Mouse (Mus musculus): Measurements from ENCODE around the gene Tifab. TPM values are rescaled to one million over a fixed set of nuclear protein-coding genes. Genes with fewer than 3 reads are reported as not detected.
A peak's percentile ranks its signal among the peaks of the same experiment; 100 is the strongest.
"Not testable (repeated sequence)": the region's sequence is repeated elsewhere in the genome, so short reads cannot be mapped to it uniquely, and the experiment has no call there.

Tifab gene
- polyA plus RNA-seq (2012; rRNA removed) = 1.9 and 3.4 TPM in 2 replicates

DNA sequence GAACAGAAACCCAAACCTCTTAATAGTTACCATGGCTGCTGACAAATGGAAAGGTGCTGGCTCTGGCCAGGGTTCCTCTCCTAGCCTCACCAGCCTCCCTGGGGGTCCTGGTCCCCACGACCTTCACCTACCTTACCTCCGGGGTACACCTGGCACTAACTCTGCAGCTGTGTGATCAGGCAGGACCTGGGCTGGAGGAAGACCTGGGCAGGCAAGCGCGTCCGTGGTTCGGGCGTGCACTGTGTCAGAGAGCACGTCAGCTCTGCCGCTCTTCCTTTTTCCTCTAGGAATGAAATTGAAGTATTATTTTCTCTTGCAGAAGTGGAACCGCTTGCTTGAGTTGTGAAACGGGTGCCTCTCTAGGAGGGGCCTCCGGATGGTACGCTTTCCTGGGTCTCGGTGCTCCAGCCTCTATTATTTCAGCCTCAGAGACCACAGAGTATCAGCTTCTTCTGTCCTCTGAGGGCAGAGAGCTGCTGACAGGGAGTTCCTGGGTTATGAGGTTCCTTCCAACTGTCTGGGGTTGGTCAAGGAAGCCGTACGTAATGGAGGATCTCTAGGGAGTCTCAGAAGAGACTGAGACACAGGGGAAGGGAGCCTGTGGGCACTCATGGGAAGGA is at the start of gene Tifab:
Gene Tifab, minus strand, starts transcription at position 470 of the 620 bp plus-strand sequence.
- no peak for DNase-seq (ENCODE audit: low spot score)

DNA sequence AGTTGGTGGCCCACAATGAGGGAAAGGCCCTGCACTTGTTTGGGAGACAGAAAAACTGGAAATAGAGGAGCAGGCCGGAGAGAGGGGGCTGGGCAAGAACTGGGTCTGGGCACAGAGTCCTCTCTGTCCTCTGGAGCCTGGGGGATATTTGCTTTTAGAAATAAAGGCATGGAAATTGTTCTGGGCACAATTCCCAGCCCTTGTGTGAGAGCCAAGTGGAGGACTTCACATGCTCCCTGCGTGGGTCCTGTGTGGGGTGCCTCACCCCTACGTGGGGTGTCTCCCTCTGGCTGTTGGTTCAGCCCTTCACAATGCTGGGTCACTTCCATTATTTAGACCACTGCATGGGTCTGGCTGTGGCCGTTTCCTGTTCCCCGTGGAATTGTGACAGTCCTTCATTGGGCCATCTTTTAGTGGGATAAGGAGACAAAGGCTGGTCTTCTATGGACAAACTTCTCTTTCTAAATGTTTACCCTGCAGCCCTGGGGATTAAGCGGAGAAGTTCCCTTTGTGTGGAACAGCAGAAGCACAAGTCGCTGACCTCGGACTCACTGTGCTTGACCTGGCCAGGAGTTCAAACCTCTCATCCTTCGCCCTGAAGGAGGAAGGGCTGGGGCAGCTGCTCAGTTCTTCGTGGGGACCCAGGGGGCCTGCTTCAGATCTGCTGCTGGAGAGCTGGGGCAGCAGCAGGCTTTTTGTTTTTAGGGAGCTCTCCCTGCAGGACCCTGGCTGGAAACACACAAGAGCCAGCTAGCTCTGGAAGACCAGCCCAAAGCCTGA is 47.7 kb upstream of the Tifab start:
- DNase-seq (ENCODE audit: low spot score) = no peak

DNA sequence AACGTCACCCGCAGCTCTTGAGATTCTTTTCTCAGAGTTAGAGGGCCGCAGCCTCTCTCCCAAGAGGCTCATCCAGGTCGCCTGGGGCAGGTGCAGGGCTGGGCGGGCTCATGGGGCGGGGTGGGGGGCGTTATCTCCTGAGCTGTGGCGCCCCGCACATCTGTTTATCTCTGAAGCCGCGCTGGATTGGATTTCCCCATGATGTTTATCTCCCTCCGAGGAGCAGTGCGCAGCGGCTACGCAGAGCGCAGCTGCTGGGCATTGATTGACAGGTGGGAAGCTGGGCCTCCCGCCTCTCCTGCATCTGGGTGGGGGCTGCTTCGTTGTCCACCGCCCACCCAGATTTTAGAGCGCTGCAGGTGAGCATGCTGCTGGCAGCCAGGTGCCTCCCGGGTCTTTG is 44.9 kb upstream of the Tifab start:
- no peak for DNase-seq (ENCODE audit: low spot score)

DNA sequence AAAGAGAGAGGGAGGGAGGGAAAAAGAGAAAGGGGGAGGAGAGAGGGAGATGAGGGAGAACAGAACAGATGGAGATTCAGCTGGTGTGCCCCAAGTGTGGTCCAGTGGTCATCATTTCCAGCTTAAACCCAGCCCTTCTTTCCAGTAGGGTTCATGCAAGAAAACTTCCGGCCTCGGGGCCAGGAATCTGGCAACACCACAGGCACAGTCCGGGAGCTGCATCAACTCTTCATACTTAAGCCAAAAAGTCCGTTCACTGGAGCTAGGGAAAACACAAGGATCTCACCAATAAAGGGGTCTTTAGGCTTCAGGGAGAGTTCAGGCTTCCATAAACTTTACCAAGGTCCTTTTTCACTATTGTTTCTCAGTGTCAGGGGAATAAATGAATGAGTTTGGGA is 44.2 kb upstream of the Tifab start:
- DNase-seq (ENCODE audit: low spot score) = no peak

DNA sequence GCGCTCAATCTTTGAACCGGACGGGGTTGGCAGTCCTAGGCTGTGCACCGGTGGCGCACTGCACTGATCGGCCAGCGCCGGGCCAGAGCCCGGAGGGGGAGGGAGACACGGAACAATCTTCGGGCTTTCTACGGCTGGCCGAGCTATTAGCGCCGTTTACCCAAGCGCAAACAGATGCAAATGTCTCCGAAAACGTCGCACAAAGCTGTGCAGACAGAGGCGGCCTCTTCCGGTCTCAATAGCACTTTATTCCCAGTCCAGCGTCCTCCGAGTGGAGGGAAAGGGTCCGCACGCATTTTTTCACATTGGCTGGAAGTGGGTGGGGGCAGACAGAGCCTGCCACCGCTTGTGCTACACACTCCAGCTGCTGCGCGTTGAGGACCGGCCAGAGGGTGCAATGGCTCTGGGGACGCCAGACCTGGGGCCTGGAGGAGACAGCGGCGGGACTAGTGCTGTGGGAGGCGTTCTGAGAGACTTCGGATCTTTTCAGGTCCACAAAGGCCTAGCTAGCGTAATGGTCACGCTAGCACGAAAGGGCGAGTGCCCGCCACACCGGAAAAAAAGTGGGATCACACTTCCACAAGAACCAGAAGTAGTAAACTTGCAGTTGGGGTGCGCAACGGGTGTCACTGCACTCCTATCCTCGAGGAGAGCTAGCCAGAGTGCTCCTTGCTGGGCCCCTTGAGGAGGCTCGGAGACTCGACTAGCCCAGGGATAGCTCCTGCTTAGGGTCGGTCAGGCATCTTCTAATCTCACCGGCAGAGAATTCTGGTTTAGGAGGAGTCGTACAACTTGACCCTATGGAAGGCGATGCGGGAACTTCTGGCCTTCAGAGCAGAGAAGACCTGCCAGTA is 43.5 kb upstream of the Tifab start:
- no peak for DNase-seq (ENCODE audit: low spot score)

DNA sequence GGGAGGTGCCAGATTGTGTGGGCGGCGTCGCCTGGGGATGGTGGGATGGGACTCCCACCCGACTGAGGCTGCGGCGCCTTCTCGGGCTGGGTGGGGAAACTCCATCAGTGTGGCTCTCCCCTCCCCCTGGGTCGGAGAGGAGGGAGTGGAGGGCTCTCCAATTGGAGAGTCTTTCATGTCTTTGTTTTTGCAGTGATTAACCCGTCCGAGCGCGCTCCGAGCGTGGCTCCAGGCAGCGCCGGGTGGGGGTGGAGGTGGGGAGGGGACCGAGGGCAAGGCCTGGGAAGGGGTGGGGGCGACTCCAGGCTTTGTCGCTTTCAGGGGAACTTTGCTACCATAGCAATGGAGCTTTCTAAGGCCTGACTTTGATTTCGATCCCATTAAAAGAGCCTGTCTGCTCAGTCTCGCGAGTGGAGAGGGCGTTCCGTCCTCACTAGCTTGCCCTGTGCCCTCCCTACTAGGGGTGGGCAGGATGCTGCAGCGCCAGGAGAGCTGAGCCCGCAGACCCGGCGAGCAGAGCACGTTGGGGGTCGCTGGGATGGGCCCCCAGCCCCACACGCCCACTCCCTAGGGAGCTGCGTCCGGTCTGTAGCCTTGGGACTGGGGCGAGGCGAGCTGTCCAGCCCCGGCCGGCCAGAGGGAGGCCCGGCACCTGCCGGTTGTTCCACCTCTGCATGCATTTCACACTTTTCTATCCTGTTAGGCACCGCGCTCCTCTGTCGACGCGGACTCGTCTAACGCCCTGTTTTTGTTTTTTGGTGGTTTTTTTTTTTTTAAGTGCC is 42.6 kb upstream of the Tifab start:
- DNase-seq (ENCODE audit: low spot score) = no peak

DNA sequence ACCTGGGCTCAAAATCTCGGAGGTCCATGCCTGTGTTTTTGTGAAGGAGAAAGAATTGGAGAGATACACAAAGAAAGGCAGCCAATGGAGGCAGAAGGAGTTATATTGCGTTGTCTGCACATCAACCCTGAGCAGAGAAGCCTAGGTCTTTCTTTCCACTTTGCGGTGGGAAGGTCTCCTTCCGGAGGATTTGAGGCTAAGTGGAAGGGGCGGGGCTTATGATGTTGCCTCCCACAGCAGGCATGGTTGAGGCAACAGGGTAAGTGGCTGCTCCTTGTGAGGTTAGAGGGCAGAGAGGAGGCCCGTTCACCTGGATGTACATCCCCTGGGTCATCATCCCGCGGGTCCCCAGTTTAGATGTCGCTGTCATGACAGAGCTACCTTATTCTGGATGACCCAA is 40.6 kb upstream of the Tifab start:
- no peak for DNase-seq (ENCODE audit: low spot score)

DNA sequence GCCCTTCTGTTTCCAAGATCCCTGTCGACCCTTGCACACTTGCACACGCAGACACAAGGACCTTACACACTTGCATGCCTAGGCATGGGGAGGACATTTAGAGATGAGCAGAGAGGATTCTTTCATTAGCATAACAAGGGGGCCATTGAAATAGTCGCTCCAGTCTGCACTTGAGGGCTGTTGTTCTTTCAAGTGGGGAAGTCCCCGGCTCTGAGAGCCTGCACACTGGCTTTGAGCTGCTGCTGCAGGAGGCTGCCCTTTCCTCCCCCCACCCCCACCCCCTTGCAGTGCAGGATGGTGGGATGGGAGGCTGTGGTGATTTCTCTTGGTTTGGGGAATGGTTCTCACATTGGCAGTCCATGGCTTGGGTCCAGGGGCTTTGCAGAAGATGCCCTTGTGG is 37.4 kb upstream of the Tifab start:
- no peak for DNase-seq (ENCODE audit: low spot score)

DNA sequence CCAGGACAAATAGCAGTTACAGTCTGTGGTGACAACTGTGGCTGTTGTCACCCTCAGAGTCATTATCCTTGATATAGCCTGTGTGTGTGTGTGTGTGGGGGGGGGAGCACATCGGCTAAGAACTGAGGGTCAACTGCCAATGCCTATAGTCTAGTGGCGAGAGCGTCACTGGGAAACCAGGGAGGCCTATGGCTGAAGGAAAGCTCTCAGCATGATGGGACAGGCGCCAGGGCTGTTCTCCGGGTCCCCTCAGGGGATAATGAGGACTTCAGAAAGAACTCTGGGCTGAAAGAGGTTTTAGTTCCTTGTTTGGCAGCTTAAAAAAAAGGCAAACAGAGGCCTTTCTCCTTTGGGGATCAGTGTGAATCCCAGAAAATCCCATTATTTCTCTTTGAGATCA is 35.9 kb upstream of the Tifab start:
- DNase-seq (ENCODE audit: low spot score) = no peak

DNA sequence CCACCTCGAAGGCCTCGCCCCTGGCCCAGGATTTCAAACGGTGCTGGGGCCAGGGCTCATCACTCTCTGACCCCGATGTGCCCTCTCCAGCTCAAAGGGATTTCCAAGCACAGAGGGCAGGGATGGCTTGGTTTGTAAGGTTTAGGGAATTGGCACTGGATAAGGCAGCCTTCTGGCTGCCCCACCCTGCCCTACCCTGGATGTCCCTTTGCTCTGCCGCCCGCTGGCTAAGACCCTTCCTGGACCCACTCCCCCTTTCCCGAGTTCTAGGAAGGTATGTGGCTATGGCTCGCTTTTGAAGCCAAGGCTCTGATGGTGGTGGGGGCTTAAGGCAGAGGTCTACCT is 30.4 kb upstream of the Tifab start:
- DNase-seq (ENCODE audit: low spot score) = no peak

DNA sequence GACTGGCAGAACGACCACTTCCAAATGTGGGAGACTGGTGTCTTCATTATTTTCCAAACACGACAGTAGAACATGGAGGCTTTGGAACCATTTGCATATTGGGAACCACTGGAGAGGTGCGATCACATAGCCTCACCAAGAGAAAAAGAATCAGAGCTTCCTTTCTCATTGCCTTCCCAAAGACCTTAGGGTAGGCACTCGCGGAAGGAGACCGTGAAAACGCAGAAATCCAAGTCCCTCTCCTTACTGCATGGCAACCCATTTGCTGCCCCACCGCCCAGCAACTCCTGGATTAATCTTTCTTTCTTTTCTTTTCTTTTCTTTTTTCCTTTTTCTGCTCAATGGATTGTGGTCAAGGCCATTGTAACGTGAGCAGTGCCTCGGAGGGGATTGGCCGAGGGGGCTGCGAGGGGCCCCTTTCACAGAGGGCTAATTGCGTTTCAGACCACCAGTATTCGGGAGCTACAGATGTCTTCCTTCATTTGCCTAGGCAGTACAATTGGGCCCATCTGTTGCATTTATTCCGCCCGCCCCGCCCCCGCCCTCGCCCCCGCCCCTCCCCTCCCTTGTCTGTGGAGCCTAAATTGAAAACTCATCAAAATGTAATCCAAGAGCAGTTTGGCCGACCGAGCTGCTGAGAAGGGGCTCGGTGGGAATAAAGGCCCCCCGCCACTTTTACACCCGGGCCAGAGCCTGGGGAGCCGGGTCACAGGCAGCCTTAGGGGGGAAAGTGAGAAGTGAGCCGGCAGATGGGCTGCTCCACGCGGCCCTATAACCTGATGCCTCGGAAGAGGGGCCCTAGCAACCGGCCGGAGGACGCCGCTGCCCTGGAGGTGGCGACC is 29.8 kb upstream of the Tifab start:
- DNase-seq (ENCODE audit: low spot score) = no peak

DNA sequence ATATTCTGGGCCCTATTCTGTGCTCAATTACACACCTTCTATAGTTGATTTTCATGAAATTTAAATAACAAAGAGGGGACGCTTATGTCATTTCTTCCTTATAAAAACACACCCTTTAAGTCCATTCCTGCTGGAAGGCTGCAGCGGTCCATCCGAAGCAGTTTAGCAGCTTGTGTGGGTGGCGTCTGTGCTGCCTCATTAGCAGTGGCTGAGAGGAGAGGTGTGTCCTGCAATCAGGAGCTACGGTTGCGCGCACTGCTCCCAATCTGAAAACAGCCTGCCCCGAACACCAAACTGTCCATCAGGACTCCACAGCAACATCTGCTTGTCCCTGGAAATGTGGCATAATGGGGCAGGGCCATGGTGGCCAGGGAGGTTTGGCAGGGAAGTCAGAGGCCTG is 20.8 kb upstream of the Tifab start:
- no peak for DNase-seq (ENCODE audit: low spot score)

DNA sequence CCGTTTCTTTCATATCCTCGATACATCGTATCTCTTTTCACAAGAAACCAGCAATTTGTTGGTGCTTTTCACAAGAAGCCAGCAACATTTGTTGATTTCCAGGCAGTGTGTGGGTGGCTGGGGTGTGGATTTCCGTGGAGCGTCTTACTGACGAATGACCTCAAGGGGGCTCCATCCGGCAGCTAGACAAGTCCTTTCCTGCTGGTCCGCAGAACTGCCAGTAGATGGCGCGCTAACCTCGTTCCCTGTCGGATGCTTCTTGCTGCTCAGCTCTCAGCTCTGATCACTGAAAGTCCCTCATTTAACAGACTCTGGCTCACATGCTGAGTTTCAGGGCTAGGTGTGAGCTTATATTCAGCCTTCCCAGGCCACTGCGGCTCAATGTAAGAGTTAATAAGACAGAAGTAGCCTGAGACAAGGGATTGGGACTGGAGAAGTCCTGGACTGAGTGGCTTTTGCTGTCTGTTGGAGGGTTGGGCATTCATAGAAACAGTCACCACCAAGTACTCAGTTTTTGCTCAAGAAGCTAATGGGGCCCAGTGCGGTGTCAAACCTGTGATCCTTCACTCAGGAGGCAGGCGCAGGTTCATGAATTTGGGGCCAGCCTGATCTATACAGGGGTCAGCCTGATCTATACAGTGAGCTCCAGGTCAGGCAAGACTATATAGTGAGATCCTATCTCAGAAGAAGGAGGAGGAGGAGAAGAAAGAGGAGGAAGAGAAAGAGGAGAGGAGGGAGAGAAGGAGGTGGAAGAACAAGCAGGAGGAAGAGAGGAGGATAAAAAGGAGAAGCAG is 19.0 kb upstream of the Tifab start:
- DNase-seq (ENCODE audit: low spot score) = peak; percentile 67

DNA sequence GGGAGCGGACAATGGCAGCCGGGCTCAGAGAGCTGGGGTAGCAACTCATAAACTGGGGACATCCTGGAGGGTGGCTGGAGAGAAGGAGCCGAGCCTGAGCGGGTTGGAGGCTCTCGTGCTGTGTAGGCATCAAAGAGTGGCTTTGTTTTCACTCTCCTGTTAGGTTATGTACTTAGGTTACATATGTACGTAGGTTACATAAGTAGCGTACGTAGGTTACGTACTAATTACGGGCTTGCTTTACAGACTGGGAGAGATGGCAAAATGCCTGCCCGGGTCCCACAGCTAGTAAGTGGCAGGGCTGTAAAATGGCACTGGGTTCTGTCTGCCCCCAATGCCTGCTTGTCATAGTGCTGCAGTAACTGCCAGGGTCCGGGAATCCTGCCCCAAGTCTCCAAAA is 18.3 kb upstream of the Tifab start:
- no peak for DNase-seq (ENCODE audit: low spot score)

DNA sequence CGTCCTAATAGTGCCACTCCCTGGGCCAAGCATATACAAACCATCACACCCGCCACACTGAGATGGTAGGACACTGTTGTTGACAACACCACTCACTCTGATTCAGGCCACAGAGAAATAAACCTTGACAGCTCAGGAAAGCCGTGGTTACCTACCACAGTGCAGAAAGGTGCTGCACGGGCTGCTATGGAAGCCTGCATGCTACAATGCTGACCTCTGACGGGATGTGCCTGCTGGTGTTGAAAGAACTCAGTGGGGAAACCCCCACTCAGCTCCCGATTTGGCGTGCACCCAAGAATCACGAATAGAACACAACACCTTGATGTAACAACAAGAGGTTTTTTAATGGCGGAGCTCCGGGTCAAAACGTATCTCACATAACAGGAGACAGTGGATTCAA is 17.1 kb upstream of the Tifab start:
- DNase-seq (ENCODE audit: low spot score) = not testable (repeated sequence)

DNA sequence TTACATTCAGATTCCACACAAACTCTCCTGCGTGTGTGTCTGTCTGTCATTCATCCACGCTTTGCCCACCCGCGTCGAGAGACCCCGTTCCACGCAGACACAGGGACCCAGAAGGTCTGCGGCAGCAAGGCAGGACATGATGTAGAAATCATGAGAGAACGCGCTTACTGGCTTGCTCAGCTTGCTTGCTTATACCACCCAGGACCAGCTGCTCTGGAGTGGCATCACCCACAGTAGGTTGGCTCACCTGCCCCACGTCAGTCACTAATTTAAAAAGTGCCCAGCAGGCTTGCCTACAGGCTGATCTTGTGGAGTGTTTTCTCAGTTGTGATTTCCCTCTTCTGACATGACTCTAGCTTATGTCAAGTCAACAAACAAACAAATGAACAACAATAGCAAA is 15.5 kb upstream of the Tifab start:
- DNase-seq (ENCODE audit: low spot score) = not testable (repeated sequence)

DNA sequence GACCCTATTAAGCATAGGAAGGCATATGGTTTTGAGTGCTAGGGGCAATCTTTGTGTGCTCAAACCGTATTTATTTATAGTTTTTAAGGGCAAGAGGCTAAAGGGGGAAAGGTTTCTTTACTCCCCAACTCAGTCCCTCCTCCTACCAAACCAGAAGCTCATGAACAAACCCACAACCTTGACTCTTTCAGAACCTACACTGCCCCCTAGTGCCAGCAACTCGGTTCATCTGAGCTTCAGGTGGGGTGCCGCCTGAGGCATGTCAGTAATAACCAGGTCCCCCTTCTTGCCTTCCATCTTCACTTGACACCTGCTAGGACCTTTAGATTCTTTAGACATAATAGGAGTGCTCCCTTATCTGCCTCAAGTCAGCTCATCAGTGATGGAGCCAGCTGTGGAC is 12.5 kb upstream of the Tifab start:
- no peak for DNase-seq (ENCODE audit: low spot score)

DNA sequence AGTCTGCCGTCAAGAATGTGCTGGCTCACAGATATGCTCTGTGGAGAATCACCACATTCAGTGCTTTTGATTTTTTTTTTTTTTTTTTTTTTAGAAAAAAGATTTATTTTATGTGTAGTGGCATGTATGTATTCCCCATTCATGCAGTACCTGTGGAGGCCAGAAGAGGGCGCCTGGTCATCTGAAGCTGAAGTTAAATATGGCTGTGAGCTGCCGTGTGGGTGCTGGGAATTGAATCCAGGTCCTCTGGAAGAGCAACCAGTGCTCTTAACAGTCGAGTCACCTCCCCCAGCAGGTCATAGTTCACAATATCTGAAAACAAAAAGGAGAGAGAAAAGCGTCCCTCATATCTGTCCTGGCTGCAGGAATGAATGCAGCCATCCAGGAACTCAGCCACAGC is 11.0 kb upstream of the Tifab start:
- DNase-seq (ENCODE audit: low spot score) = no peak

DNA sequence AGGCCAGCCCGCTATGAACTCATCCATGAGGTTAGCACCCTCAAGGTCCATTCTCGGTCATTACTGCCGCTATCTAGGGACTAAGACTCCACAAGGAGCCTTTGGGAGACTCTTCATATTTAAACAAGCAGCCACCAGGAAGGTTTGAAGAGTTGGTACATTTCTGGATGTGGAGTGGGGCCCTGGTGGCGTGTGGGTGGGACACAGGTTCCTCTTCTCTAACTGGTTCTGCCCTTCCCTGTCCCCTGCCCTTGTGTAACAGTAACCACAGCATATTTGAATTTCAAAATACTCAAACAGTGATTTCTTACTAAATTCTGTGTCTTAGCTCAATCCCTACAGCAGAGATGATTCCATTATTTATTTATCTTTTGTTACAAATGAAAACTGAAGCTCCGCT is 5.0 kb upstream of the Tifab start:
- no peak for DNase-seq (ENCODE audit: low spot score)

DNA sequence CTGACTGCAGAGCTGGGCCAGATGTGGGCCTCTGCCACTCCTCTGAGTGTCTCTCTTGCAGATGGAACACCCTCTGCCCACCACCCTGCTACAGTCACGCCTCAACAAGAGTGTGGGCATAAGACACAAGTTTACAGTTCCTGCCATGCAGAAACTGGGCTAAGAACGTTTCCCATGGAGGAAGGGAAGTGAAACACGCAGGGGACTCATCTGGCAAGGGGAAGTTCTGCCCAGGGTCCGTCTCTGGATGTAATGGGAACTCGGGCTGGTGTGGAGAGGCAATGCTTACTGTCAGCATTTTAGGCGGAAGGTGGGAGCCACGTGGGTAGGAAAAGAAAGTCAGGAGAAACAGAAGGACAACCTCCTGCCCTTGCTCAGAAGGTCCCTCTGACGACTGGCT is 2.7 kb upstream of the Tifab start:
- no peak for DNase-seq (ENCODE audit: low spot score)

All from urinary bladder, adult 2 months (tissue).